Mouse (Mus musculus) kidney, postnatal 36 days (tissue): ENCODE measurements around the gene Hoxa2.

Experiments used
- DNase-seq, 2 experiments: peaks; one replicate each; pipeline ENCODE4 v3.0.0; 2021 to 2022; ENCODE audit warnings: mixed read lengths in 2 of 2

Gene Hoxa2

DNA sequence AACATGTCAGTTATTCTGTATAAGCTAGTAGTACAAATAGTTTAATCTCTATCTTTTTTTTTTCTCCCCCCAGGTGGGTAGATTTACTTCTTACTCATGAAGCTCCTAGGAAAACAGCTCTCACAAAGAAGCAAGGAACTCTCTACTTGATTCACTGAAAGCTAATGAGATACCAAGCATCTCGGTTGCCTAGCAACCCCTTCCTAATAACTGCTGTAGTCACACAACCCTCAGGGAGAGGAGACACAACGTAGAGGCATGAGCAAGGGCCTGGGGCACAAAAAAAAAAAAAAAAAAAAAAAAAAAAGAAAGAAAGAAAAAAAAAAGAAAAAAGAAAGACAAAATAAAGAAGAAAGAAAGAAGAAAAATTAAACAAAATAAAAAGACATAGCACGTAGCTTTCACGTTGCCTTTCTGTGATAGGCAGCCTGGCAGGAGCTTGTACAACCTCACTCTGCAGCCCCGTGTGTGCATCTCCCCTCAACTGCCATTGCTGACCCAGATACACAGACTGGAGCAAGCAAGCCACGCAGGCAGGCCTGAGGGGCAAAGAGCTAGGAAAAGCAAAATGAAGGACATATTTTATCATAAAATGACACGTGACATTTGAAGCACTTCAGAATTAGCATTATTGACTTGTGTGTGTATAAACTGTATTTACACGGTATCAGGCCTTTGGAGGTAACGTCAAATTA is 26.6 kb downstream of the Hoxa2 start:
- DNase-seq, result no peak

DNA sequence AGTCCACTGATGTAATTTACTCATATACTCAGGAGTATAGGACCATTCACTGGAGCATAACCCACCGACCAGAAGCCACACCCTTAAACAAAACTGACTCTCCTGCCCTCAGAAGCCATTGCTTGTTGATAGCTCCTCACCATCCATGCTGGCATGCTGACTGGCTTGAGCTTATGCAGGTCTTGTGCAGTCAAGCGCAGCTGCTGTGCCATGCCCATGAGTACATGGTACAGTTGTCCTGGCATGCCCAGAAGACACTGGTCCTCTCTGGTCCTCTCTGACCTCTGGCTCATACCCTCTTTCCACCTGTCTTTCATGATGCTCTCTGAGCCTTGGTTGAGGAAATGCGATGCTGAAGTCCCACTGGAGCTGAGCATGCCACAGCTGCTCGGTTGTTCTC is 41.0 kb downstream of the Hoxa2 start:
- no peak for DNase-seq

DNA sequence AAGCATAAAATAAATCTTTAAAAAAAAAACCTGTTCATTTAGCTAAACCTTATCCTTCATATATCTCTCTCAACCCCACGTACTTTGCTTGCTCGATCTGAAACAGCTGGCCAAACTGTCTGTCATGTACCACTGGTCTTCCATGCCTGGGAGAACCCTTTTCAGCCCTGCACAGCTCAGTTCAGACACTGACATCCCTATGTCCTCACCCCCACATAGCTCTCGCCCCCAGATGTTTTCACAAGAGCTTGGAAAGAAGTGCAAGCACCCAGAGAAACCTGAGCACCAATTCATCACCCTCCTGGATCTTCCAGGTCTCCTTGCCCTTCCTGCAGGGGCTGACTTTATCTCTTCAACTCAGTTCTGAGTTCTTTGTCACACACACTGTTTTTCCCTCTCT is 43.5 kb downstream of the Hoxa2 start:
- DNase-seq, result no peak

DNA sequence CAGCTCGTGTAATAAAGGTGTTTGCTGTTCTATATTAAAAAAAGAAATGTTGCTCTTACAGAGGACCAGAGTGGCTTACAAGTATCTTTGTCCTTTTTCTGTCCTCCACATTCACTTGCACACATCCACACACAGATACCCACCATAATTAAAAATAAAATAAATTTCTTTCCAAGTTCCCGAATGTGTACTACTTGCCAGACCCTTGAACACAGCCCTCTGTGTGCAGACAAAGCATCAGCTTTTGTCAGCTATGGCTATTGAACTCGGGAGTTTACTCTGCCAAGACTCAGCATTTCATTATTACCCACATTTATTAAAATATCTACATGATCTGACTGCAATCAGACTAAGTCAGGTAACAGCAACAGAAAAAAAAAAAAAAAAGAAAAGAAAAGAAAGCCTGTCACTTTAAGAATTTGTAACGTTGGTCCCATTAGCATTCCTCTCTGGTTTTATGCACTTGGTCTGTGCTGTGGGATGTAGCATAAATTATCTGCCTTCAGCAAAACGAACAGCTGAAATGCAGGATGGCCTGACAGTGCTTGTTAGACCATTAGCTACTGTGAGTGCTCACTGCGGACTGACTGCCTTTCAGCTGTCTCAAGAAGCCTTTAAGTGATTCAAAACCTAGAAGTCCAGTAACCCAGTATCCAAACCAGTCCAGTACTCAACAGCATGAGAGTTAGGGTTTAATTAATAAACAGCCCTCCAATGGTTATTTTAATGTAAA is 45.6 kb downstream of the Hoxa2 start:
- peak in 1 of 2 experiments; percentile 22 for DNase-seq

DNA sequence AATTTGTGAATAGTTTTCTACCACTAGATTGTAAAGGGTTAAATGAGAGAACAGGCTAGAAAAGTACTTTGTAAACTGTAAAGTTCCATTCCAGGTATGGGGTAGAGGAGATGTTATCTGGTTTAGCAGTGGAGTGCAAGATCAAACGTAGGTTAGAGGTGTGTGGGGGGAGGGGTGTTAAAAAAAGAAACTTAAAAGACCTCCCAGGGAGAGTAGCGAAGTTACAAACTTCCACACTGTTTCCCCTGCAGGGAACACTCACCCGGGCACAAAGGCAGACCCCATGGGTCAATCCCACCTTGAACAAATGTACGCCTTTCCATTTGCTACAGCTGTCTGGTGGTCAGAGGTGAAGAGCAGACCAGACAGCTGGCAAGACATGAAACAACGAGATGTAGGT is 48.7 kb downstream of the Hoxa2 start:
- DNase-seq, result no peak
